Mouse (Mus musculus): Measurements from ENCODE around the gene Ube4b. TPM values are rescaled to one million over a fixed set of nuclear protein-coding genes. Genes with fewer than 3 reads are reported as not detected.

The Ube4b gene
- polyA plus RNA-seq, 1 experiment from 2014 or later = 53.3 TPM

- no peak overlapping the region for H3K4me2 ChIP-seq (replicated peaks; ENCODE audit: low read depth, low read length)
- H3K4me1 ChIP-seq (replicated peaks; ENCODE audit: control insufficient read depth, insufficient read depth, low read length) = no peaks in the 10 kb centered on the region
- H3K4me3 ChIP-seq (ENCODE audit: low read depth, low read length) = no peak overlapping the region
- no peaks in the 10 kb centered on the region for H3K27me3 ChIP-seq (ENCODE audit: control insufficient read depth, insufficient read depth, low read length)
- no peak overlapping the region for H3K27ac ChIP-seq (ENCODE audit: low read depth, low read length)
- H3K9ac ChIP-seq (ENCODE audit: low read depth, low read length) = no peak overlapping the region
- ATAC-seq (ENCODE audit: low FRiP score) (no peak), DNase-seq (ENCODE audit: low spot score) (no peak)
- whole genome bisulfite sequencing = over 99% methylated on average over 5 of the region's 5 CpGs
- peaks cover 13% of the 10 kb centered on the region for H3K36me3 ChIP-seq (ENCODE audit: control insufficient read depth, insufficient read depth, low read length)
- no peaks in the 10 kb centered on the region for H3K9me3 ChIP-seq (ENCODE audit: control insufficient read depth, low read length)
Measured at GRCm38 (mm10) chr4:149330495-149330894, 96.1 kb downstream of the Ube4b start.

- H3K9me3 ChIP-seq (ENCODE audit: control insufficient read depth, low read length) = no peaks in the 10 kb centered on the region
- no peak overlapping the region for H3K27ac ChIP-seq (ENCODE audit: low read depth, low read length)
- H3K4me2 ChIP-seq (replicated peaks; ENCODE audit: low read depth, low read length) = no peak overlapping the region
- 87% methylated on average over 4 of the region's 4 CpGs for WGBS
- no peak for ATAC-seq (ENCODE audit: low FRiP score)
- H3K27me3 ChIP-seq (ENCODE audit: control insufficient read depth, insufficient read depth, low read length) = no peaks in the 10 kb centered on the region
- H3K4me3 ChIP-seq (ENCODE audit: low read depth, low read length) = no peak overlapping the region
- H3K9ac ChIP-seq (ENCODE audit: low read depth, low read length) = no peak overlapping the region
- no peak for DNase-seq (ENCODE audit: low spot score)
- no peaks in the 10 kb centered on the region for H3K4me1 ChIP-seq (replicated peaks; ENCODE audit: control insufficient read depth, insufficient read depth, low read length)
- H3K36me3 ChIP-seq (ENCODE audit: control insufficient read depth, insufficient read depth, low read length) = peaks cover 11% of the 10 kb centered on the region
Measured at GRCm38 (mm10) chr4:149328735-149329134, 97.8 kb downstream of the Ube4b start.

- Histone ChIP-seq H3K9me3 (ENCODE audit: control insufficient read depth, low read length) (no peaks in the 10 kb centered on the region), H3K27me3 (ENCODE audit: control insufficient read depth, insufficient read depth, low read length) (no peaks in the 10 kb centered on the region), H3K4me1 (replicated peaks; ENCODE audit: control insufficient read depth, insufficient read depth, low read length) (no peaks in the 10 kb centered on the region), H3K4me3 (ENCODE audit: low read depth, low read length) (no peak overlapping the region), H3K36me3 (ENCODE audit: control insufficient read depth, insufficient read depth, low read length) (peaks cover 11% of the 10 kb centered on the region), H3K27ac (ENCODE audit: low read depth, low read length) (no peak overlapping the region), H3K4me2 (replicated peaks; ENCODE audit: low read depth, low read length) (no peak overlapping the region), H3K9ac (ENCODE audit: low read depth, low read length) (no peak overlapping the region)
- ATAC-seq (ENCODE audit: low FRiP score) = no peak
- WGBS = 95% methylated on average over 7 of the region's 7 CpGs
- no peak for DNase-seq (ENCODE audit: low spot score)
Measured at GRCm38 (mm10) chr4:149327281-149327680, 99.3 kb downstream of the Ube4b start.

GRCm38 (mm10) chr4:149325411-149326162 lies 101.0 kb downstream of the Ube4b start:
- Histone ChIP-seq H3K4me2 (replicated peaks; ENCODE audit: low read depth, low read length) (no peak overlapping the region), H3K27ac (ENCODE audit: low read depth, low read length) (no peak overlapping the region), H3K4me3 (ENCODE audit: low read depth, low read length) (no peak overlapping the region), H3K9ac (ENCODE audit: low read depth, low read length) (no peak overlapping the region), H3K27me3 (ENCODE audit: control insufficient read depth, insufficient read depth, low read length) (no peaks in the 10 kb centered on the region), H3K36me3 (ENCODE audit: control insufficient read depth, insufficient read depth, low read length) (peaks cover 4% of the 10 kb centered on the region; the same call in 1 of the 2 replicates), H3K9me3 (ENCODE audit: control insufficient read depth, low read length) (no peaks in the 10 kb centered on the region), H3K4me1 (replicated peaks; ENCODE audit: control insufficient read depth, insufficient read depth, low read length) (no peaks in the 10 kb centered on the region)
- 91% methylated on average over 10 of the region's 10 CpGs for WGBS
- ATAC-seq (ENCODE audit: low FRiP score) = no peak
- DNase-seq (ENCODE audit: low spot score) = no peak

GRCm38 (mm10) chr4:149323730-149324129 lies 102.8 kb downstream of the Ube4b start:
- Histone ChIP-seq H3K4me2 (replicated peaks; ENCODE audit: low read depth, low read length) (no peak overlapping the region), H3K4me1 (replicated peaks; ENCODE audit: control insufficient read depth, insufficient read depth, low read length) (no peaks in the 10 kb centered on the region), H3K9me3 (ENCODE audit: control insufficient read depth, low read length) (no peaks in the 10 kb centered on the region), H3K36me3 (ENCODE audit: control insufficient read depth, insufficient read depth, low read length) (no peaks in the 10 kb centered on the region; the same call in 1 of the 2 replicates), H3K9ac (ENCODE audit: low read depth, low read length) (no peak overlapping the region), H3K27ac (ENCODE audit: low read depth, low read length) (no peak overlapping the region), H3K27me3 (ENCODE audit: control insufficient read depth, insufficient read depth, low read length) (no peaks in the 10 kb centered on the region), H3K4me3 (ENCODE audit: low read depth, low read length) (no peak overlapping the region)
- WGBS = 88% methylated on average over 16 of the region's 16 CpGs
- ATAC-seq (ENCODE audit: low FRiP score) (no peak), DNase-seq (ENCODE audit: low spot score) (no peak)

- ATAC-seq (ENCODE audit: low FRiP score) (no peak), DNase-seq (ENCODE audit: low spot score) (no peak)
- Histone ChIP-seq H3K4me1 (replicated peaks; ENCODE audit: control insufficient read depth, insufficient read depth, low read length) (no peaks in the 10 kb centered on the region), H3K36me3 (ENCODE audit: control insufficient read depth, insufficient read depth, low read length) (no peaks in the 10 kb centered on the region; the same call in 1 of the 2 replicates), H3K27me3 (ENCODE audit: control insufficient read depth, insufficient read depth, low read length) (no peaks in the 10 kb centered on the region), H3K4me3 (ENCODE audit: low read depth, low read length) (no peak overlapping the region), H3K9ac (ENCODE audit: low read depth, low read length) (no peak overlapping the region), H3K27ac (ENCODE audit: low read depth, low read length) (no peak overlapping the region), H3K9me3 (ENCODE audit: control insufficient read depth, low read length) (no peaks in the 10 kb centered on the region), H3K4me2 (replicated peaks; ENCODE audit: low read depth, low read length) (no peak overlapping the region)
- 78% methylated on average over 6 of the region's 6 CpGs for WGBS
Measured at GRCm38 (mm10) chr4:149322718-149323117, 103.8 kb downstream of the Ube4b start.

GRCm38 (mm10) chr4:149322286-149322685 lies 104.3 kb downstream of the Ube4b start:
- Histone ChIP-seq H3K4me2 (replicated peaks; ENCODE audit: low read depth, low read length) (no peak overlapping the region), H3K9ac (ENCODE audit: low read depth, low read length) (no peak overlapping the region), H3K27me3 (ENCODE audit: control insufficient read depth, insufficient read depth, low read length) (no peaks in the 10 kb centered on the region), H3K27ac (ENCODE audit: low read depth, low read length) (no peak overlapping the region), H3K9me3 (ENCODE audit: control insufficient read depth, low read length) (no peaks in the 10 kb centered on the region), H3K4me3 (ENCODE audit: low read depth, low read length) (no peak overlapping the region), H3K36me3 (ENCODE audit: control insufficient read depth, insufficient read depth, low read length) (no peaks in the 10 kb centered on the region; the same call in 1 of the 2 replicates), H3K4me1 (replicated peaks; ENCODE audit: control insufficient read depth, insufficient read depth, low read length) (no peaks in the 10 kb centered on the region)
- DNase-seq (ENCODE audit: low spot score) = no peak
- ATAC-seq (ENCODE audit: low FRiP score) = no peak
- 83% methylated on average over 4 of the region's 4 CpGs for WGBS

- WGBS = 76% methylated on average over 9 of the region's 9 CpGs
- H3K4me2 ChIP-seq (replicated peaks; ENCODE audit: low read depth, low read length) = no peak overlapping the region
- ATAC-seq (ENCODE audit: low FRiP score) (no peak), DNase-seq (ENCODE audit: low spot score) (no peak)
- H3K4me3 ChIP-seq (ENCODE audit: low read depth, low read length) = no peak overlapping the region
- H3K9ac ChIP-seq (ENCODE audit: low read depth, low read length) = no peak overlapping the region
- H3K27me3 ChIP-seq (ENCODE audit: control insufficient read depth, insufficient read depth, low read length) = no peaks in the 10 kb centered on the region
- no peak overlapping the region for H3K27ac ChIP-seq (ENCODE audit: low read depth, low read length)
- H3K9me3 ChIP-seq (ENCODE audit: control insufficient read depth, low read length) = no peaks in the 10 kb centered on the region
- no peaks in the 10 kb centered on the region for H3K36me3 ChIP-seq (ENCODE audit: control insufficient read depth, insufficient read depth, low read length)
- no peaks in the 10 kb centered on the region for H3K4me1 ChIP-seq (replicated peaks; ENCODE audit: control insufficient read depth, insufficient read depth, low read length)
Measured at GRCm38 (mm10) chr4:149319088-149319487, 107.5 kb downstream of the Ube4b start.

- no peaks in the 10 kb centered on the region for H3K36me3 ChIP-seq (ENCODE audit: control insufficient read depth, insufficient read depth, low read length)
- H3K4me1 ChIP-seq (replicated peaks; ENCODE audit: control insufficient read depth, insufficient read depth, low read length) = no peaks in the 10 kb centered on the region
- no peak overlapping the region for H3K9ac ChIP-seq (ENCODE audit: low read depth, low read length)
- no peak overlapping the region for H3K4me3 ChIP-seq (ENCODE audit: low read depth, low read length)
- 59% methylated on average over 5 of the region's 5 CpGs for WGBS
- ATAC-seq (ENCODE audit: low FRiP score) (no peak), DNase-seq (ENCODE audit: low spot score) (no peak)
- no peaks in the 10 kb centered on the region for H3K27me3 ChIP-seq (ENCODE audit: control insufficient read depth, insufficient read depth, low read length)
- H3K27ac ChIP-seq (ENCODE audit: low read depth, low read length) = no peak overlapping the region
- no peak overlapping the region for H3K4me2 ChIP-seq (replicated peaks; ENCODE audit: low read depth, low read length)
- no peaks in the 10 kb centered on the region for H3K9me3 ChIP-seq (ENCODE audit: control insufficient read depth, low read length)
Measured at GRCm38 (mm10) chr4:149317387-149317786, 109.2 kb downstream of the Ube4b start.

Measured in hindbrain, embryonic 11.5 days (tissue).